Mouse (Mus musculus) stomach, postnatal 0 days (tissue): ENCODE results near the gene Plekhd1. TPM values are rescaled to one million over a fixed set of nuclear protein-coding genes. Genes with fewer than 3 reads are reported as not detected.

Experiments used
- ATAC-seq: fragments of 200-750 bp; cut with Nextera tagmentation; 2 replicates; pipeline ENCODE4 v1.8.0; 2017; ENCODE audit not compliant: low FRiP score, low TSS enrichment
- DNase-seq: peaks from one replicate; pipeline ENCODE4 v3.0.0-alpha.2; 2016; ENCODE audit warnings: low spot score
- H3K27ac ChIP-seq: fragments of 300-500 bp; sonication (generic); replicated peaks from 2 replicates; pipeline ENCODE4 v1.5.1; 2014; ENCODE audit warnings: mild to moderate bottlenecking, control low read depth
- H3K27me3 ChIP-seq: fragments of 300-500 bp; sonication (generic); 2 replicates; pipeline ENCODE4 v1.6.1; 2014; ENCODE audit warnings: low read length; ENCODE audit not compliant: control insufficient read depth, insufficient read depth
- H3K36me3 ChIP-seq: fragments of 300-500 bp; sonication (generic); 2 replicates; pipeline ENCODE4 v1.6.1; 2014; ENCODE audit warnings: low read length, mixed read lengths; ENCODE audit not compliant: control insufficient read depth, insufficient read depth
- H3K4me1 ChIP-seq: fragments of 300-500 bp; sonication (generic); replicated peaks from 2 replicates; pipeline ENCODE4 v1.6.1; 2014; ENCODE audit warnings: antibody characterized with exemption; ENCODE audit not compliant: control insufficient read depth, insufficient read depth
- H3K4me2 ChIP-seq: fragments of 300-500 bp; sonication (generic); replicated peaks from 2 replicates; pipeline ENCODE4 v1.6.1; 2014; ENCODE audit warnings: low read depth, mild to moderate bottlenecking, control low read depth, moderate library complexity
- H3K4me3 ChIP-seq: fragments of 300-500 bp; sonication (generic); 2 replicates; pipeline ENCODE4 v1.5.1; 2014; ENCODE audit warnings: low read depth, low read length, control low read depth
- H3K9ac ChIP-seq: fragments of 300-500 bp; sonication (generic); 2 replicates; pipeline ENCODE4 v1.6.1; 2014; ENCODE audit warnings: mild to moderate bottlenecking, low read length, control low read depth, mixed read lengths
- H3K9me3 ChIP-seq: fragments of 300-500 bp; sonication (generic); 2 replicates; pipeline ENCODE4 v1.6.1; 2016; ENCODE audit warnings: low read length; ENCODE audit not compliant: control insufficient read depth
- CTCF ChIP-seq: IDR thresholded peaks from 2 replicates; pipeline ENCODE4 v1.5.1; 2016; ENCODE audit warnings: antibody characterized with exemption, low read depth, mild to moderate bottlenecking, moderate library complexity
- EP300 ChIP-seq: optimal IDR thresholded peaks from 2 replicates; pipeline ENCODE3; 2016; ENCODE audit warnings: antibody characterized with exemption
- WGBS: fragments of 180-500 bp; shearing (Covaris S2); extraction: QIAGEN DNeasy Blood & Tissue Kit; methylation state at CpG from one replicate; pipeline ENCODE4 v1.1.7; 2014; 5-methylcytosine and 5-hydroxymethylcytosine counted together
- polyA plus RNA-seq: library from polyadenylated mRNA; unstranded; fragments of >200 nt; fragmentation: Nextera tagmentation; extraction: Ambion mirVana; gene quantifications from 2 replicates; pipeline ENCODE4 v1.2.1, GENCODE M21; 2015

Gene Plekhd1
- polyA plus RNA-seq, 1 experiment from 2014 or later = 2.3 TPM

GRCm38 (mm10) chr12:80706208-80706914, 14.0 kb downstream of the Plekhd1 start:
- Histone ChIP-seq H3K36me3 (no peaks in the 10 kb centered on the region), H3K27me3 (no peaks in the 10 kb centered on the region), H3K9me3 (no peaks in the 10 kb centered on the region), H3K4me1 (no peaks in the 10 kb centered on the region), H3K4me2 (0 out of 2 replicates have a peak overlapping the region, but pooled peaks have one; percentile 3), H3K9ac (no peak overlapping the region), H3K27ac (0 out of 2 replicates have a peak overlapping the region, but pooled peaks have one; percentile 30), H3K4me3 (no peak overlapping the region)
- DNase-seq (peak; percentile 26), ATAC-seq (peak; percentile 70)
- WGBS = 44% methylated on average over 11 of the region's 11 CpGs
- TF ChIP-seq CTCF (no peak), EP300 (no peak)

DNA sequence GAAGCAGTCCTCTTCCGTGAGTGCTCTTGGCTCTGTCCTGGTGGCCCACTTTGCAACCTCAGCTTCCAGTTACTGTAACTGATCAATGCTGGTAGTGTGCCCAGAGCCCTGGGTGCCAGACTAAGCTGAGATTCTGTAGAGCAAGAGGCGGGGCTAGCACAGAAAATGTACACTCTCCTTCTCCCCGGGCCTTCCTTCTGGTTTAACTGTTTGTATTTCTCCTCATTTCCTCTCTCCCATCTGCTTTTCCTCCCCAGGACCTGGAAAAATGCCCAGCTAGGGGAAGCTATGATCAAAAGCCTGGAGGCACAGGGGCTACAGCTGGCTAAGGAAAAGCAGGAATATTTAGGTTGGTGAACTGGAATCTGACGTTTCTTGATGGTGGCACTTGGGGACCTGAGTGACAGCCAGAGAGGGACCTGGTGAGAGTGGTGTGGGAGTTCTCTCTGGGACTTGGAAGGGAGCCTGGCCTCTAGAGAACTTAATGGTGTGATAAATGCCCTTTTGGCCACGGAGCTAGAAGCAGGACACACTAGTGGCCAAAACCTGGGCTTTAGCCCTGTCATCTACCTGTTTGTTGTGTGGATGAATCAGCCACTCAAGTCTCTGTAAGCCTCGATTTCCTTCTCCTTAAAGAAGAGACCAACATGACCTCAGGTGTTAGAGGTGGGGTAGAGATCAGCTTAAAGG, 14.7 kb downstream of the Plekhd1 start:
- ATAC-seq (peak; percentile 24; the same call in 1 of the 2 replicates), DNase-seq (no peak)
- no peaks in the 10 kb centered on the region for H3K9me3 ChIP-seq
- TF ChIP-seq CTCF = no peak
- TF ChIP-seq EP300 = no peak
- 29% methylated on average over 6 of the region's 6 CpGs for WGBS
- 0 out of 2 replicates have a peak overlapping the region, but pooled peaks have one; percentile 3 for H3K4me2 ChIP-seq
- H3K27ac ChIP-seq = 0 out of 2 replicates have a peak overlapping the region, but pooled peaks have one; percentile 30
- no peaks in the 10 kb centered on the region for H3K27me3 ChIP-seq
- H3K4me3 ChIP-seq = no peak overlapping the region
- H3K4me1 ChIP-seq = no peaks in the 10 kb centered on the region
- H3K36me3 ChIP-seq = no peaks in the 10 kb centered on the region
- H3K9ac ChIP-seq = no peak overlapping the region

GRCm38 (mm10) chr12:80715915-80716314, 23.5 kb downstream of the Plekhd1 start:
- Histone ChIP-seq H3K36me3 (no peaks in the 10 kb centered on the region), H3K9me3 (no peaks in the 10 kb centered on the region), H3K4me1 (no peaks in the 10 kb centered on the region), H3K27me3 (no peaks in the 10 kb centered on the region), H3K9ac (no peak overlapping the region), H3K4me2 (no peak overlapping the region), H3K4me3 (no peak overlapping the region), H3K27ac (no peak overlapping the region)
- 69% methylated on average over 6 of the region's 6 CpGs for WGBS
- ATAC-seq (no peak), DNase-seq (no peak)
- TF ChIP-seq EP300 = no peak
- TF ChIP-seq CTCF = no peak

DNA sequence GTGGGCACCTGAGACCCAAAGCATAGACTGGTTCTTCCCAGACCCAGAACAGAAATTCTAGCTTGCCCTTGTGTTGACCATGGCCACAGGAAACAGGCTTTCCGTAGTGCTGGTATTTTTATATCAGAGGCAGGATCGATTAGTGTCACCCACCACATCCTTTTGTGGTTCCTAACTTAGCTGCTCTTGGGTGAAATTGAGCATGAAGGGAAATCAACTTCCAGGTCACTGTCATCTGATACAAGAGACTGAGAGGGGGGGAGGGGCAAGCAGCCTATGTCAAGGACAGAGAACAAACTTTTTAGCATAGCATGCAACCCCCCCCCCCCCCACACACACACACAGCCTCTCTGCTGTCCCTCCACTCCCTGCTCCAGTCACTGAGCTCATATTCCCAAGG, 26.8 kb downstream of the Plekhd1 start:
- WGBS = 71% methylated on average over 2 of the region's 2 CpGs
- H3K36me3 ChIP-seq = no peaks in the 10 kb centered on the region
- no peak overlapping the region for H3K9ac ChIP-seq
- ATAC-seq = no peak
- no peak overlapping the region for H3K4me3 ChIP-seq
- no peak for DNase-seq
- no peaks in the 10 kb centered on the region for H3K9me3 ChIP-seq
- no peaks in the 10 kb centered on the region for H3K27me3 ChIP-seq
- no peaks in the 10 kb centered on the region for H3K4me1 ChIP-seq
- TF ChIP-seq EP300 (no peak), CTCF (no peak)
- H3K4me2 ChIP-seq = no peak overlapping the region
- H3K27ac ChIP-seq = no peak overlapping the region

GRCm38 (mm10) chr12:80720507-80720906, 28.1 kb downstream of the Plekhd1 start:
- Histone ChIP-seq H3K4me1 (no peaks in the 10 kb centered on the region), H3K9me3 (no peaks in the 10 kb centered on the region), H3K27me3 (no peaks in the 10 kb centered on the region), H3K4me2 (no peak overlapping the region), H3K27ac (no peak overlapping the region), H3K36me3 (no peaks in the 10 kb centered on the region), H3K4me3 (no peak overlapping the region), H3K9ac (no peak overlapping the region)
- no peak for DNase-seq
- no peak for TF ChIP-seq CTCF
- TF ChIP-seq EP300 = no peak
- 78% methylated on average over 12 of the region's 12 CpGs for WGBS
- no peak for ATAC-seq

DNA sequence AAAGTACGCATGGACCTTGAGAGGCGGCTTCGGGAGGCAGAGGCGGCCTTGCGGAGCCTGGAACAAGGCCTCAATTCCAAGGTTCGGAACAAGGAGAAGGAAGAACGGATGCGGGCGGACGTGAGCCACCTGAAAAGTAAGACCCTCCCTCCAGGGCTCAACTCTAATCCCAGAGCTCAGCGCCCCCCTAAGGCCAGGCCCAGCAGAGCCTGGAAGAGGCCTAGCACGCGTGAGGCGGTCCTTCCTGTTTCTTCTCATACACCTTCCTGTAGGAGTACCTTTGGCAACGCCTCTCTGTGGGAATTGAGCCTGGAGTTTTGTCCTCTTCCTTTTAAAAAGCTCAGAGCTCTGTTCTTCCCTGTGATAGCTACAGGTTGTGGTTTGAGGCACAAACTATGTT, 29.1 kb downstream of the Plekhd1 start:
- Histone ChIP-seq H3K4me3 (no peak overlapping the region), H3K27me3 (no peaks in the 10 kb centered on the region), H3K9ac (no peak overlapping the region), H3K9me3 (no peaks in the 10 kb centered on the region), H3K27ac (no peak overlapping the region), H3K4me2 (no peak overlapping the region), H3K4me1 (no peaks in the 10 kb centered on the region), H3K36me3 (no peaks in the 10 kb centered on the region)
- no peak for ATAC-seq
- 86% methylated on average over 15 of the region's 15 CpGs for WGBS
- TF ChIP-seq CTCF (no peak), EP300 (no peak)
- no peak for DNase-seq
